Mouse (Mus musculus) heart, embryonic 12.5 days (tissue): Measurements from ENCODE around the gene Katnal1. TPM values are rescaled to one million over a fixed set of nuclear protein-coding genes. Genes with fewer than 3 reads are reported as not detected.

Source experiments
- ATAC-seq: fragments of 200-750 bp; cut with Nextera tagmentation; 2 replicates; pipeline ENCODE4 v1.8.0; 2017; ENCODE audit warnings: moderate TSS enrichment, moderate library complexity; ENCODE audit not compliant: insufficient number of reproducible peaks, low FRiP score
- H3K27ac ChIP-seq: fragments of 300-500 bp; sonication (generic); 2 replicates; pipeline ENCODE4 v1.5.1; 2016; ENCODE audit warnings: mild to moderate bottlenecking, moderate library complexity; ENCODE audit not compliant: poor library complexity, severe bottlenecking
- H3K27me3 ChIP-seq: fragments of 300-500 bp; sonication (generic); replicated peaks from 2 replicates; pipeline ENCODE4 v1.6.1; 2016; ENCODE audit warnings: mild to moderate bottlenecking, moderate library complexity
- H3K36me3 ChIP-seq: fragments of 300-500 bp; sonication (generic); 2 replicates; pipeline ENCODE4 v1.6.1; 2016; ENCODE audit warnings: mild to moderate bottlenecking, moderate library complexity
- H3K4me1 ChIP-seq: fragments of 300-500 bp; sonication (generic); replicated peaks from 2 replicates; pipeline ENCODE4 v1.6.1; 2016; ENCODE audit warnings: mild to moderate bottlenecking
- H3K4me2 ChIP-seq: fragments of 300-500 bp; sonication (generic); 2 replicates; pipeline ENCODE4 v1.6.1; 2016; ENCODE audit warnings: mild to moderate bottlenecking, moderate library complexity
- H3K4me3 ChIP-seq: fragments of 300-500 bp; sonication (generic); 2 replicates; pipeline ENCODE4 v1.5.1; 2016; ENCODE audit warnings: mild to moderate bottlenecking
- H3K9ac ChIP-seq: fragments of 300-500 bp; sonication (generic); 2 replicates; pipeline ENCODE4 v1.6.1; 2016; ENCODE audit warnings: mild to moderate bottlenecking, moderate library complexity
- H3K9me3 ChIP-seq: fragments of 300-500 bp; sonication (generic); replicated peaks from 2 replicates; pipeline ENCODE4 v1.6.1; 2016; ENCODE audit warnings: mild to moderate bottlenecking, moderate library complexity
- WGBS: fragments of 180-500 bp; shearing (Covaris S2); methylation state at CpG from one replicate; pipeline ENCODE4 v1.1.7; 2016; 5-methylcytosine and 5-hydroxymethylcytosine counted together
- polyA plus RNA-seq: library from polyadenylated mRNA; unstranded; fragments of >200 nt; fragmentation: Nextera tagmentation; extraction: Ambion mirVana; gene quantifications from 2 replicates; pipeline ENCODE4 v1.2.1, GENCODE M21; 2016

The Katnal1 gene
- polyA plus RNA-seq, 1 experiment from 2014 or later = 19.2 TPM

- Histone ChIP-seq H3K4me1 (peaks cover 37% of the 10 kb centered on the region), H3K9me3 (no peaks in the 10 kb centered on the region), H3K27ac (peak overlapping the region; percentile 66), H3K4me3 (no peak overlapping the region), H3K27me3 (no peaks in the 10 kb centered on the region), H3K9ac (no peak overlapping the region), H3K36me3 (no peaks in the 10 kb centered on the region), H3K4me2 (no peak overlapping the region)
- no peak for ATAC-seq
- WGBS = 59% methylated on average over 6 of the region's 6 CpGs
Observed at GRCm38 (mm10) chr5:148966395-148966794, 37.3 kb upstream of the Katnal1 start.

DNA sequence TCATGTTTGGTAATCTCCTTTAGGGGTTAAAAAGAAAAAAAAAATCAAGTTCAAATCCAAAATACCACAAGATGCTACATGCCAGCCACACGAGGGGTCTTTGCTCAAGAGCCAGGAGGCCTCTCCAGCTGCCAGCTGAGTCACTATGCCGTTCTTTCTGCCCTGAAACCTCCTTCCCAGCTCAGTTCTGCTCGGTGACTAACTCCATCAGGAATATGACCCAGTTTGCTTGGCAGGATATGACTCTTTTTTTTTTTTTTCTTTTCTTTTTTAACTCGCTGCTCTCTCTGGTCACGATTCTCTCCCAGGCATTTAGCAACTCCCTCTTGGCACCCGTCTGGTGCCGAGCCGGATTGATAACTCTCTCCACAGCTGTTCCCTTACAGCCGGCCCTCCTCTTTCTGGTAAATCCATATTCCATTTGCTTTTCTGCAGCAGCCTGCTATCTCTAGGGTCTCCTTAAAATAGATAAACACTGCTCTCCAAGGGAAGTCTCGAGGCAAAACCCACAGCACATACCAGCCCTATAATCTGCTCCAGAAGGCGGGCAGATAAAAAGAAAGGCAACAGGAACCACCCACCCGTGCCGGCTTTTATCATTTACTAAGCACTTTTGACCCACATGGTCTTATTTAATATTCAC is 36.7 kb upstream of the Katnal1 start:
- Histone ChIP-seq H3K4me1 (peaks cover 37% of the 10 kb centered on the region), H3K4me2 (peak overlapping the region; percentile 46), H3K4me3 (no peak overlapping the region)

GRCm38 (mm10) chr5:148965089-148965591 is 36.0 kb upstream of the Katnal1 start:
- peak overlapping the region; percentile 66; the same call in 1 of the 2 replicates for H3K27ac ChIP-seq
- H3K9ac ChIP-seq = 0 out of 2 replicates have a peak overlapping the region, but pooled peaks have one; percentile 5
- no peak for ATAC-seq
- H3K4me2 ChIP-seq = peak overlapping the region; percentile 46
- H3K36me3 ChIP-seq = no peaks in the 10 kb centered on the region
- H3K4me1 ChIP-seq = peaks cover 42% of the 10 kb centered on the region
- H3K9me3 ChIP-seq = no peaks in the 10 kb centered on the region
- no peak overlapping the region for H3K4me3 ChIP-seq
- WGBS = 63% methylated on average over 15 of the region's 15 CpGs
- H3K27me3 ChIP-seq = no peaks in the 10 kb centered on the region

More for the DNA sequence above, 36.7 kb upstream of the Katnal1 start:
- Histone ChIP-seq H3K27me3 (no peaks in the 10 kb centered on the region), H3K9ac (0 out of 2 replicates have a peak overlapping the region, but pooled peaks have one; percentile 5), H3K36me3 (no peaks in the 10 kb centered on the region), H3K9me3 (no peaks in the 10 kb centered on the region), H3K27ac (peak overlapping the region; percentile 66)
- WGBS = 4% methylated on average over 13 of the region's 13 CpGs
- peak; percentile 74 for ATAC-seq

DNA sequence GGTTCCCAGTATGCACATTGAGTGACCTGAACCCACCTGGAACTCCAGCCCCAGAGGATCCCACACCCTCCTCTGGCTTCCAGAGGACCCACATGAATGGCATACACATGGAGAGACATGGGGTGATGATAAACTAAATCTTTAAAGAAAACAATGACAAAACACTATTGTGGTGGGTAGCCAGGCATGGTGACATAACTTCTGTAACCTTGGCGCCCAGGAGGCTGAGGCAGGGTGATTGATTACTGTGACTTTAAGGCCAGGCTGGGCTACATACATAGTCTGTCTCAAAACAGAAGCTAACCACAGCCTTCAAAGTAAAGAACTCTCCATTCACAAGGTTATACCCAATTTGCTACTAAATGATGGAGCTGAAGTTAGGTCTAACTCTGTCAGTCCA is 35.1 kb upstream of the Katnal1 start:
- Histone ChIP-seq H3K9ac (no peak overlapping the region), H3K4me3 (no peak overlapping the region), H3K36me3 (no peaks in the 10 kb centered on the region), H3K4me2 (no peak overlapping the region), H3K27ac (no peak overlapping the region), H3K4me1 (peaks cover 45% of the 10 kb centered on the region), H3K9me3 (no peaks in the 10 kb centered on the region), H3K27me3 (no peaks in the 10 kb centered on the region)
- ATAC-seq = no peak
- WGBS = 78% methylated on average over 1 of the region's 1 CpGs

- ATAC-seq = no peak
- H3K27ac ChIP-seq = no peak overlapping the region
- WGBS = 59% methylated on average over 10 of the region's 10 CpGs
Observed at GRCm38 (mm10) chr5:148960211-148960610, 31.1 kb upstream of the Katnal1 start.

GRCm38 (mm10) chr5:148959068-148959990 is 30.2 kb upstream of the Katnal1 start:
- Histone ChIP-seq H3K4me1 (peaks cover 25% of the 10 kb centered on the region), H3K27me3 (no peaks in the 10 kb centered on the region), H3K9me3 (no peaks in the 10 kb centered on the region), H3K4me2 (peak overlapping the region; percentile 97), H3K4me3 (peak overlapping the region; percentile 51), H3K9ac (peak overlapping the region; percentile 68), H3K27ac (no peak overlapping the region), H3K36me3 (no peaks in the 10 kb centered on the region)
- peak; percentile 77 for ATAC-seq
- 2% methylated on average over 39 of the region's 39 CpGs for WGBS

More at GRCm38 (mm10) chr5:148960211-148960610, 31.1 kb upstream of the Katnal1 start:
- H3K4me2 ChIP-seq = peak overlapping the region; percentile 97
- no peaks in the 10 kb centered on the region for H3K27me3 ChIP-seq
- H3K36me3 ChIP-seq = no peaks in the 10 kb centered on the region
- H3K9ac ChIP-seq = no peak overlapping the region
- H3K4me1 ChIP-seq = peaks cover 33% of the 10 kb centered on the region
- no peaks in the 10 kb centered on the region for H3K9me3 ChIP-seq
- H3K4me3 ChIP-seq = no peak overlapping the region; the same call in 1 of the 2 replicates

DNA sequence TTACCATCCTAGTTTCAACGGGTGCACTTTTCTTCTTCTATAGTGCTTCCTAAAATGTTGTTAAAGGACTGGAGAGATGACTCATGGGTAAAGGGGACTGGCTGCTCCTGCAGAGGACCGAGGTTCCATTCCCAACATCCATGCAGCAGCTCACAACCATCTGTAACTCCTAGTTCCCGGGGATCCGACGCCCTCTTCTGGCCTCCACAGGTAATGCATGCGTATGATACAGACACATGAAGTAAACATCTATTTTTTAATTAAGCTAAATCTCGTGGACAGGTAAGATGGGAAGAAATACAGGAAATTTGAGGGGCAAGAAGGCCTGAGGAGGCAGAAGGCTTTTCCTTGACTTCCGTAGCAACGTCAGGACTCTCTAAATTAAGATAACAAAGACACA is 29.2 kb upstream of the Katnal1 start:
- 38% methylated on average over 9 of the region's 9 CpGs for WGBS
- Histone ChIP-seq H3K36me3 (no peaks in the 10 kb centered on the region), H3K4me2 (no peak overlapping the region), H3K9ac (no peak overlapping the region), H3K4me1 (peaks cover 25% of the 10 kb centered on the region), H3K27ac (no peak overlapping the region), H3K27me3 (no peaks in the 10 kb centered on the region), H3K9me3 (peaks cover 3% of the 10 kb centered on the region; the same call in 1 of the 2 replicates), H3K4me3 (no peak overlapping the region)
- no peak for ATAC-seq

GRCm38 (mm10) chr5:148956898-148957535 is 27.9 kb upstream of the Katnal1 start:
- Histone ChIP-seq H3K36me3 (no peaks in the 10 kb centered on the region), H3K4me1 (peaks cover 25% of the 10 kb centered on the region), H3K4me2 (no peak overlapping the region), H3K27me3 (no peaks in the 10 kb centered on the region), H3K4me3 (no peak overlapping the region), H3K9ac (no peak overlapping the region), H3K9me3 (peaks cover 7% of the 10 kb centered on the region; the same call in 1 of the 2 replicates), H3K27ac (no peak overlapping the region)
- 47% methylated on average over 9 of the region's 9 CpGs for WGBS
- no peak for ATAC-seq

DNA sequence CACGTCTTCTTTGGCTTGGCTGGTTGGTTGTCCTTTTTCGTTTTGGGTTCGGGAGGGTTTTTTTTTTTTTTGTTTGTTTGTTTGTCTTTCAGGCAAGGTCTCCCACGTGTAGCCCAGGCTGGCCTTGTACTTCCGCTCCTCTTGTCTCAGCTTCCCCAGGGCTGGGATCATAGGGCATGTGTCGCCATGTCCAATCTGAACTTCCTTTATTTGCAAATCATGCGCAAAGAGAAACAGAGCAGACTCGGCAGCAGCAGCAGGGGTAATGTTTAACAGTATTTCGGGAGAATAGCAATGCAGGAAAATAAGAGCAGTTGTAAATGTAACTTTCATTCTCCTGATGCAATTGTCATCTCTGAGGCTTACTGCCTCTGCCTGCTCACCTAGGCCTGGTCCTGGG is 27.0 kb upstream of the Katnal1 start:
- no peak for ATAC-seq
- H3K36me3 ChIP-seq = no peaks in the 10 kb centered on the region
- no peak overlapping the region for H3K27ac ChIP-seq
- peaks cover 25% of the 10 kb centered on the region for H3K4me1 ChIP-seq
- H3K4me3 ChIP-seq = no peak overlapping the region
- no peak overlapping the region for H3K4me2 ChIP-seq
- peaks cover 8% of the 10 kb centered on the region; the same call in 1 of the 2 replicates for H3K9me3 ChIP-seq
- no peak overlapping the region for H3K9ac ChIP-seq
- WGBS = 83% methylated on average over 9 of the region's 9 CpGs
- no peaks in the 10 kb centered on the region for H3K27me3 ChIP-seq

- no peak overlapping the region for H3K4me2 ChIP-seq
- H3K4me1 ChIP-seq = peaks cover 24% of the 10 kb centered on the region
- ATAC-seq = no peak
- H3K36me3 ChIP-seq = no peaks in the 10 kb centered on the region
- no peak overlapping the region for H3K9ac ChIP-seq
- no peak overlapping the region for H3K27ac ChIP-seq
- H3K9me3 ChIP-seq = peaks cover 8% of the 10 kb centered on the region; the same call in 1 of the 2 replicates
- H3K27me3 ChIP-seq = no peaks in the 10 kb centered on the region
- WGBS = 87% methylated on average over 6 of the region's 6 CpGs
- no peak overlapping the region for H3K4me3 ChIP-seq
Observed at GRCm38 (mm10) chr5:148955575-148955974, 26.5 kb upstream of the Katnal1 start.
